Mouse (Mus musculus): ENCODE measurements around the gene Gm5431. TPM values are rescaled to one million over a fixed set of nuclear protein-coding genes. Genes with fewer than 3 reads are reported as not detected.
A peak's percentile ranks its signal among the peaks of the same experiment; 100 is the strongest.

Gene Gm5431
- polyA plus RNA-seq, 1 experiment = not detected

DNA sequence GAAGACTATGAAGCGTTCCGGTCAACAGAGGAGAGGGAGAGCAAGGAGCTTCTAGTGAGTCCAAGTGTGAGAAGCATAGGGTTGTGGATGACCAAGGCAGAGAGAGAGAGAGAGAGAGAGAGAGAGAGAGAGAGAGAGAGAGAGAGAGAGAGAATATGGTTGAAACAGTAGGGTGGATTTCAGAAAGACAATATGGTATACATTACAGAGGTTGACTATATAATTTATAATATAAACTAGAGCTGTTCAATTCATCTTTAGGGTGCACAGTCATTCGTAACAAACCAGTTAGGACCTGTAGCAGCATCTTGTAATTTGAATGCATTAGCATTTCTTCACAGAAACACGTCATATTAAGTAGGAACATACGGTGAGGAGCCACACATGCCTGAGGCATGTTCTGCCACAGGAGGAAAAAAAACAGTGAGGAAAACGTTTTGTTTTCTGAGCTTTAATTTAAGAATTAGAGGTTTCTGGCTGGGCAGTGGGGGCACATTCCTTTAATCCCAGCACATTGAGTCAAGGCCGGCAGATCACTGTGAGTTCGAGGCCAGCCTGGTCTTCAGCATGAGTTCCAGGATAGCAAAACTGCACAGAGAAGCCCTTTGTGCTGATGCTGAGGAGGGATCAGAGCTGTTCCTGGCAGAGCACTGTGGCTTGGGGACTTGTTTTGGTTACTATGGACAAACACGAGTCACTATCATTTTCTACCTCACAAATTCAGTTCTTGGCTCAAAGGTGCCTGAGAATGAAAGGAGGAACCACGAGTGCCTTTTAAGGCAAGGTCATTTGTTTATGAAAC, 62.9 kb downstream of the Gm5431 start:
- H3K27ac ChIP-seq (ENCODE audit: control insufficient read depth, insufficient read depth, low read depth, low read length, poor library complexity) = no peak overlapping the region
- H3K4me3 ChIP-seq (replicated peaks; ENCODE audit: control insufficient read depth, low read depth, low read length) = no peak overlapping the region
- peaks cover 1% of the 10 kb centered on the region; the same call in 1 of the 2 replicates for H3K4me1 ChIP-seq (ENCODE audit: control insufficient read depth, insufficient read depth, low read length)
- WGBS = 73% methylated on average over 10 of the region's 10 CpGs
- TF ChIP-seq POLR2A (IDR thresholded peaks at IDR 0.05; ENCODE audit: borderline replicate concordance, control insufficient read depth, low read depth, low read length) = no peak

DNA sequence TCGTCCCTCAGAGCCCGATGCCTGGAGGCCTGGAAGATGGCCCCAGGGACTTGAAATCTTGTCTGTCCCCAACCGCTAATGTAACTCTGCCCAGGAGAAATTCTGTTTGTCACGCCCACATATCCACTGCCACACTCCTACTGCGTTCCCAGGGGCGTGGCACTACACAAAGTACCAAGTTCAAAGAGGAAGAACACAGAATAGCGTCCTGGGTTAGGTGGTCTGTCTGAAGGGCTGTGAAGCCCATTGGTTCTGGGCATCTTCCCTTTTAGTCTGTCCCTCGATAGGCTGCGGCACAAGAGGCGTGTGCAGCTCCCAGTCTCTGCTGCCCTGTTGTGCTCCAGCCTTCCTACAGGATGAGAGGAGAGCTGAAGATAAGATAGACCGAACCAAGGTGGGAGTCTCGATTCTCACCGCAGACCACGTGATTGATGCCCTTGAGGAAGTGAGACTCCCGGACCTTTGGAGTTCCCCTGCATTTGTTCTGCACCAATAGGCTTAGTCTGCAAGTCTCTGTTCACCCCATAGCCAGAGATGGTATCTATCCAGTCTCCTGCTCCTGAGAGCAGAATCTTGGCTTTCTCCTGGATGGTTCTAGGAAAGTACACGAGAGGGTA, 63.7 kb downstream of the Gm5431 start:
- no peak for TF ChIP-seq POLR2A (IDR thresholded peaks at IDR 0.05; ENCODE audit: borderline replicate concordance, control insufficient read depth, low read depth, low read length)
- TF ChIP-seq CTCF (IDR thresholded peaks at IDR 0.05; ENCODE audit: control insufficient read depth, insufficient read depth, low read length) = 0 out of 2 replicates have a peak, but pooled peaks have one; percentile 4
- Histone ChIP-seq H3K4me3 (replicated peaks; ENCODE audit: control insufficient read depth, low read depth, low read length) (peak overlapping the region; percentile 78), H3K4me1 (ENCODE audit: control insufficient read depth, insufficient read depth, low read length) (peaks cover 1% of the 10 kb centered on the region; the same call in 1 of the 2 replicates), H3K27ac (ENCODE audit: control insufficient read depth, insufficient read depth, low read depth, low read length, poor library complexity) (peak overlapping the region; percentile 57)
- under 1% methylated on average over 16 of the region's 16 CpGs for WGBS

Other genes starting within 250 kb of the Gm5431 start
- gene Rack1, start 101.9 kb downstream of the Gm5431 start, polyA plus RNA-seq (2011; ENCODE audit: insufficient read depth, insufficient read length, low replicate concordance, missing spikeins) = 1,856 and 2,313 TPM in 2 replicates
- gene Trim41, start 84.9 kb downstream of the Gm5431 start, polyA plus RNA-seq (2011; ENCODE audit: insufficient read depth, insufficient read length, low replicate concordance, missing spikeins) = 39.7 and 51.0 TPM in 2 replicates
- gene Trim7, start 76.1 kb downstream of the Gm5431 start, polyA plus RNA-seq (2011; ENCODE audit: insufficient read depth, insufficient read length, low replicate concordance, missing spikeins) = 8.4 and 14.4 TPM in 2 replicates
- 43.1 and 76.8 TPM in 2 replicates for gene Gm12184, start 75.6 kb downstream of the Gm5431 start, polyA plus RNA-seq (2011; ENCODE audit: insufficient read depth, insufficient read length, low replicate concordance, missing spikeins)
- gene Irgm1, start 30.5 kb downstream of the Gm5431 start, polyA plus RNA-seq (2011; ENCODE audit: insufficient read depth, insufficient read length, low replicate concordance, missing spikeins) = 15.8 and 21.3 TPM in 2 replicates
- gene Psme2b, start 44.0 kb upstream of the Gm5431 start, polyA plus RNA-seq (2011; ENCODE audit: insufficient read depth, insufficient read length, low replicate concordance, missing spikeins) = 16.9 and 66.0 TPM in 2 replicates
- 0.88 and 2.1 TPM in 2 replicates for gene Olfr56, start 76.7 kb upstream of the Gm5431 start, polyA plus RNA-seq (2011; ENCODE audit: insufficient read depth, insufficient read length, low replicate concordance, missing spikeins)
- 5.1 and 7.9 TPM in 2 replicates for gene 9930111J21Rik1, start 77.2 kb upstream of the Gm5431 start, polyA plus RNA-seq (2011; ENCODE audit: insufficient read depth, insufficient read length, low replicate concordance, missing spikeins)
- gene Gm12185, start 90.0 kb upstream of the Gm5431 start, polyA plus RNA-seq (2011; ENCODE audit: insufficient read depth, insufficient read length, low replicate concordance, missing spikeins) = not detected in 2 replicates
- 7.3 and 8.9 TPM in 2 replicates for gene Tgtp1, start 92.0 kb upstream of the Gm5431 start, polyA plus RNA-seq (2011; ENCODE audit: insufficient read depth, insufficient read length, low replicate concordance, missing spikeins)
- gene 9930111J21Rik2, start 149.0 kb upstream of the Gm5431 start, polyA plus RNA-seq (2011; ENCODE audit: insufficient read depth, insufficient read length, low replicate concordance, missing spikeins) = 9.1 and 13.8 TPM in 2 replicates
- gene Tgtp2, start 162.0 kb upstream of the Gm5431 start, polyA plus RNA-seq (2011; ENCODE audit: insufficient read depth, insufficient read length, low replicate concordance, missing spikeins) = 7.7 TPM in 1 of 2 replicates, not detected in the other
- gene Ifi47, start 174.4 kb upstream of the Gm5431 start, polyA plus RNA-seq (2011; ENCODE audit: insufficient read depth, insufficient read length, low replicate concordance, missing spikeins) = 18.2 and 26.2 TPM in 2 replicates
- gene Olfr1396, start 212.7 kb upstream of the Gm5431 start, polyA plus RNA-seq (2011; ENCODE audit: insufficient read depth, insufficient read length, low replicate concordance, missing spikeins) = not detected in 2 replicates
- gene Olfr1395, start 240.1 kb upstream of the Gm5431 start, polyA plus RNA-seq (2011; ENCODE audit: insufficient read depth, insufficient read length, low replicate concordance, missing spikeins) = not detected in 2 replicates

Data from bone marrow, adult 2 months (tissue).